Mouse (Mus musculus): ENCODE data around the gene Spef2.
"Not testable (repeated sequence)": the region's sequence is repeated elsewhere in the genome, so short reads cannot be mapped to it uniquely, and the experiment has no call there.

Spef2 gene

GRCm38 (mm10) chr15:9748359-9749102 lies at the start of gene Spef2:
Gene Spef2, minus strand, starts transcription at chr15:9748868.
- DNase-seq = peak; percentile 85

GRCm38 (mm10) chr15:9794131-9794530 lies 45.5 kb upstream of the Spef2 start:
- no peak for DNase-seq

GRCm38 (mm10) chr15:9788245-9789030 lies 39.8 kb upstream of the Spef2 start:
- DNase-seq = no peak

- not testable (repeated sequence) for DNase-seq
Measured at GRCm38 (mm10) chr15:9774222-9775142, 25.8 kb upstream of the Spef2 start.

GRCm38 (mm10) chr15:9768184-9768918 lies 19.7 kb upstream of the Spef2 start:
- peak; percentile 28 for DNase-seq

- DNase-seq = no peak
Measured at GRCm38 (mm10) chr15:9767034-9767433, 18.4 kb upstream of the Spef2 start.

GRCm38 (mm10) chr15:9750966-9751365 lies 2.3 kb upstream of the Spef2 start:
- no peak for DNase-seq

GRCm38 (mm10) chr15:9747410-9748104 lies 1.1 kb downstream of the Spef2 start:
- DNase-seq = no peak

- no peak for DNase-seq
Measured at GRCm38 (mm10) chr15:9742172-9742571, 6.5 kb downstream of the Spef2 start.

- no peak for DNase-seq
Measured at GRCm38 (mm10) chr15:9714574-9715458, 33.9 kb downstream of the Spef2 start.

GRCm38 (mm10) chr15:9713707-9714106 lies 35.0 kb downstream of the Spef2 start:
- no peak for DNase-seq

GRCm38 (mm10) chr15:9710330-9710729 lies 38.3 kb downstream of the Spef2 start:
- DNase-seq = no peak

GRCm38 (mm10) chr15:9705830-9706450 lies 42.7 kb downstream of the Spef2 start:
- DNase-seq = no peak

- DNase-seq = no peak
Measured at GRCm38 (mm10) chr15:9701845-9702244, 46.8 kb downstream of the Spef2 start.

GRCm38 (mm10) chr15:9691721-9692120 lies 56.9 kb downstream of the Spef2 start:
- DNase-seq = no peak

- no peak for DNase-seq
Measured at GRCm38 (mm10) chr15:9690845-9691244, 57.8 kb downstream of the Spef2 start.

- no peak for DNase-seq
Measured at GRCm38 (mm10) chr15:9690436-9690835, 58.2 kb downstream of the Spef2 start.

GRCm38 (mm10) chr15:9683485-9683884 lies 65.2 kb downstream of the Spef2 start:
- no peak for DNase-seq

GRCm38 (mm10) chr15:9677343-9678036 lies 71.2 kb downstream of the Spef2 start:
- peak; percentile 4 for DNase-seq

Data from embryo, embryonic 11 days (tissue).